Mouse (Mus musculus) ES-Bruce4 (cell line): ENCODE results near the gene Anln.

Experiments used
- CTCF ChIP-seq: IDR thresholded peaks from one replicate; pipeline ENCODE4 v1.8.1; 2011; ENCODE audit warnings: low read depth, low read length
- POLR2A ChIP-seq: IDR thresholded peaks from one replicate; pipeline ENCODE4 v1.8.1; 2011; ENCODE audit warnings: low read length; ENCODE audit not compliant: insufficient read depth

GRCm38 (mm10) chr9:22411002-22411857 lies 22.2 kb upstream of the Anln start, which contains the start of gene 9530077C05Rik:
- TF ChIP-seq POLR2A (no peak), CTCF (peak; percentile 91)
